Mouse (Mus musculus): Measurements from ENCODE around the gene Ifnlr1.

GRCm38 (mm10) chr4:135709621-135710020, 23.5 kb downstream of the Ifnlr1 start:
- TF ChIP-seq CTCF (IDR thresholded peaks at IDR 0.05; ENCODE audit: borderline replicate concordance, insufficient read depth, low read length) (no peak), POLR2A (IDR thresholded peaks at IDR 0.05; ENCODE audit: low read depth, low read length) (no peak)
